Mouse (Mus musculus): ENCODE measurements around the gene Nubp1.

The Nubp1 gene

DNA sequence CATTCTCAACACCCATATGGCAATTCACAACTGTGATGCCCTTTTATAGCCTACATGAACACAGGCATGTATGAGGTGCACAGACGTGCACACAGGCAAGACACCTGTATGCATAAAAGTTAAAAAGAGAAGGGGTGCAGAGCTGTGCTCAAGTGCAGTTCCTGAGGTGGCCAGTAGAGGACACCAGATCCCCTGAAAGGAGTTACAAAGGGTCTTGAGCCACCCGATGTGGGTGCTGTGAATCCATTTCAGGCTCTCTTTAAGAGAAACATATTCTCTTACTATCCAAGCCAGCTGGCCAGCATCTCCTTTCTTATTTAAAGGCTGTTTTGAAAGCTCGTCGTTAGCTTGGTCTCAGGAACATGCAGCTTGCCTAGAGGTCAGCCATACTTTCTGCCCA lies 5.1 kb downstream of the Nubp1 start:
- DNase-seq (ENCODE audit: low read depth, low spot score), result no peak

DNA sequence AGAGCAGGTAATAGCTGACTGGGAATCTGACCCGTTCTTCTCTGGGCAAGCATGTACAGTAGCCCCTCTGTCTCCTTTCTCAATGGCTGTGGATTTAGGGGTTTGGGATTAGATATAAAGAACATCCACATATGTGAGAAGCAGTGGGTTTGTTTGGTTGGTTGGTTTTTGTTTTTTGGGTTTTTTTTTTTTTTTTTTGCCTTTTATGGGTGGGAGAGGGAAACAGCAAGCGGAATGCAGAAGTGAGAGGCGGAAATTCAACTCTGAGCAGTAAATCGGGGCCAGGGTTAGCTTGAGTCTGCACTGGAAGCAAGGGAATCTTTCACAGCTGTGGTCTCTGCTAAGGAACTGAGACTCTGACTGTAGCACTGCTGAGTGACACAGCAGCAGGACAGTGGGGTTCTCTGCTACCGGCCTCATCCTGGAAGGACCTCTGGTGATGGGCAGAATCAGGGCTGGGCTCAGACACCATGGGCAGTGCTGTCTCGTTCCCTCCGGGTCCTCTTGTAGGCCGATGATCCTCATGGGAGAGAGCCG lies 6.0 kb downstream of the Nubp1 start:
- DNase-seq (ENCODE audit: low read depth, low spot score), result no peak

GRCm38 (mm10) chr16:10420447-10421054 lies 8.8 kb downstream of the Nubp1 start:
- DNase-seq (ENCODE audit: low read depth, low spot score), result no peak

- DNase-seq (ENCODE audit: low read depth, low spot score), result no peak
Observed at GRCm38 (mm10) chr16:10431911-10432310, 20.2 kb downstream of the Nubp1 start.

DNA sequence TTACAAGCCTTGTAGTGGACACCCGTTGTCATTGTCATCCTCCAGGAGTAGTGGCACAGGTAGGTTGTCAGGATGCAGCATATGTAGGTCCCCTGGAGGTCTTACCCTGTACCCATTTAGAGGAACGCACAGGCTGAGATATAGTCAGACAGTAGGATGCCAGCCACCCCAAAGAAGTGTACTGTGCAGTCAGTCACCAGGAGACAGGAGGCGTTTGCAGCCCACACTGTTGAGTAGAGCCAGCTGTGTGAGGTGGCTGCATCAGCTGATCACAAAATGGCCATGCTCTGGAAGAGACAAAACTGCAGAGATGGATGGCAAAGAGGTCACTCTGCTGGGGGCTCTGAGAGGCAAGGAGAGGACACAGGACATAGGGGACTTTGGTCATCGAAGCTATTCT lies 20.6 kb downstream of the Nubp1 start:
- DNase-seq (ENCODE audit: low read depth, low spot score), result no peak

GRCm38 (mm10) chr16:10433344-10433743 lies 21.6 kb downstream of the Nubp1 start:
- DNase-seq (ENCODE audit: low read depth, low spot score), result no peak

GRCm38 (mm10) chr16:10436166-10436565 lies 24.4 kb downstream of the Nubp1 start:
- no peak for DNase-seq (ENCODE audit: low read depth, low spot score)

GRCm38 (mm10) chr16:10438055-10438454 lies 26.3 kb downstream of the Nubp1 start:
- DNase-seq (ENCODE audit: low read depth, low spot score), result no peak

DNA sequence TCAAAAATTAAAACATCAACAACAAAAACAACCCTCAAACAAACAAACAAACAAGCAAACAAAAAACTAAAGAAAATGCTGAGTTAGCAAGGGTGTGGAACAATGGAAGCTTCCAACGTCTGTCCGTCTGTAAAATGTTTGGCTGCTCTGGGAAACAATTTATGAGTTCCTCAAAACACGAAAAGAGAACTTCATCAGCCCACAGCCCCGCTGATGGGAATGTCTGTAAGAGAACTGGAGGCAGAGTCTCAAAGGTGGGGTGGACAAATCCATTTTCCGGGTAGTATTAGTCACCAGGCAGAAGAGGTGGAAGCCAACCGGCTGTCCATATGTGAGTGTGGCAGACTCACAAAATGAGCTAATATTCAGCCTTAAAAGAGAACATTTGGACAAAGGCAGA lies 29.6 kb downstream of the Nubp1 start:
- DNase-seq (ENCODE audit: low read depth, low spot score), result no peak

GRCm38 (mm10) chr16:10441761-10442160 lies 30.0 kb downstream of the Nubp1 start:
- DNase-seq (ENCODE audit: low read depth, low spot score), result no peak

GRCm38 (mm10) chr16:10443723-10444122 lies 32.0 kb downstream of the Nubp1 start:
- no peak for DNase-seq (ENCODE audit: low read depth, low spot score)

DNA sequence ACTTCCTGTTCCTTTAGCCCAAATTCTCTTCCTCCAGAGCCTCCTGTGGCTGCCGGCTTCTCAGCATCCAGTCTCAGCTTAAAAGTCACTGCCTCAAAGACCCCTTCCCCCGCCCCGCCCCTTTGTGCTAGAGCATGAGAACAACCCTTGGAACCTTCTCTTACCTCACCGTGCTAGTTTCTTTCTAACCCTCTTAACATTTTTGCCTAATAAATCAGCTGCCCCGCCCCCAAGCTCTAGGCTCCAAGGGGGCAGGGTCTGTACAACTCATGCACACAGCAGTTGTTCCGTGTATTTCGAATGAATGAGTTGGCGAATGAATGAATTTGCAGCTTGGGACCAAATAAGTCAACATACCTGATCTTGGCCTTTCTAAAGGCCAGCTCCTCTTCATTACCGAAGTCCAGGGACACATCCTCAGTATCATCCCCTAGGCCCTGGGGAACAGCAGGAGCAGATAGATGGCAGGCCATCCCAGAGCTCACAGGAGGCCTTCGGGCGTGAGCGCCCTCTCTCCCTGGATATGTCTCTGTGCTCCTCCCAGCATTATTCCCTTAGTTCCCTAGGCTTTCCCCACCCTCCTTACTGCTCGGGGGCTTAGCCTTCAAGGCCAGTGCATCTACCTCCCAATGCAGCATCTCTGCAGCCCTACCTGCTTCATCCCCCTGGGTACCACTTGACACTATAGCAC lies 35.0 kb downstream of the Nubp1 start:
- DNase-seq (ENCODE audit: low read depth, low spot score), result no peak

GRCm38 (mm10) chr16:10447264-10447594 lies 35.5 kb downstream of the Nubp1 start, which contains the start of gene Tvp23a:
Gene Tvp23a, minus strand, starts transcription at chr16:10447362.
- DNase-seq (ENCODE audit: low read depth, low spot score), result peak; percentile 87

- DNase-seq (ENCODE audit: low read depth, low spot score), result no peak
Observed at GRCm38 (mm10) chr16:10447781-10448180, 36.0 kb downstream of the Nubp1 start.

- no peak for DNase-seq (ENCODE audit: low read depth, low spot score)
Observed at GRCm38 (mm10) chr16:10448931-10449330, 37.2 kb downstream of the Nubp1 start.

- no peak for DNase-seq (ENCODE audit: low read depth, low spot score)
Observed at GRCm38 (mm10) chr16:10451906-10452305, 40.2 kb downstream of the Nubp1 start.

DNA sequence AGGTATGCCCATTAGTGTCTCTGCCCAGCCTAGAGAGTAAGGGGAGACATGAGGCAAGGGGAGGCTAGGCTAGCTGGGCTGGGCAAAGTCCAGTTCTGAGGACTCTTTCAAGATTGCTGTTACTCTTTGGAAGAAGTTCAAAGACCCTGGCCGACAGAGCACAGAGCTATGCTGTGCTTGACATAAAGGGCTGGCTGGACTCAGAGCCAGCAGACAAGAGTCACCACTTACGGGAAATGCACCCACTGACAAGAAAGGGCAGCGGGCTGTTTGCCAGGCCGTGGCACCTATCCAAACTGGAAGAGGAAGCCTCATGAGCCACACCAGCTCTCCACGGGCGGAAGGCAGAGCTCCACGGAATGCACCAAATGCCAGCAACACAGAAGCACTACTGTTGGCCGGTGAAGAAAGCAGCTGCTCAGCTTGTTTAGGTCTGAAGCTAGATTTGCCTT lies 40.7 kb downstream of the Nubp1 start:
- no peak for DNase-seq (ENCODE audit: low read depth, low spot score)

GRCm38 (mm10) chr16:10453872-10454582 lies 42.3 kb downstream of the Nubp1 start:
- DNase-seq (ENCODE audit: low read depth, low spot score), result no peak

GRCm38 (mm10) chr16:10454583-10454974 lies 42.8 kb downstream of the Nubp1 start:
- no peak for DNase-seq (ENCODE audit: low read depth, low spot score)

DNA sequence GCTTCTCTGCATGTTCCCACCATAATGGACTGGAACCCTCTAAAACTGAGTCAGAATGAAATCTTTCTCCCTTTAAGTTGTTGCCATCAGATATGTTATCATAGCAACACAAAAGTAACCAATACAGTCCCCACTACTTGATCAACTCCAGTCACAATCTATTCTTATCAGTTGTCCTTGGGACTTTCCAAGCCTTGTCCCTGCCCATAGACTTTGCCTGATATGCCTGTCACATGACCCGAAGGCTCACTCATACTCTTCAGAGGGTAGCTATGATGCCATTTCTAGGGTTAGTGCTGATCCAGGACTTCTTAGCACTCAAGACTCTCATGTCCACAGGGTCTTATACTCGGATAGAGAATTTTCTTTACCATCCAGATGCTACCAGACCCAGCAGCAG lies 48.4 kb downstream of the Nubp1 start:
- DNase-seq (ENCODE audit: low read depth, low spot score), result no peak

- DNase-seq (ENCODE audit: low read depth, low spot score), result no peak
Observed at GRCm38 (mm10) chr16:10461178-10461577, 49.4 kb downstream of the Nubp1 start.

DNA sequence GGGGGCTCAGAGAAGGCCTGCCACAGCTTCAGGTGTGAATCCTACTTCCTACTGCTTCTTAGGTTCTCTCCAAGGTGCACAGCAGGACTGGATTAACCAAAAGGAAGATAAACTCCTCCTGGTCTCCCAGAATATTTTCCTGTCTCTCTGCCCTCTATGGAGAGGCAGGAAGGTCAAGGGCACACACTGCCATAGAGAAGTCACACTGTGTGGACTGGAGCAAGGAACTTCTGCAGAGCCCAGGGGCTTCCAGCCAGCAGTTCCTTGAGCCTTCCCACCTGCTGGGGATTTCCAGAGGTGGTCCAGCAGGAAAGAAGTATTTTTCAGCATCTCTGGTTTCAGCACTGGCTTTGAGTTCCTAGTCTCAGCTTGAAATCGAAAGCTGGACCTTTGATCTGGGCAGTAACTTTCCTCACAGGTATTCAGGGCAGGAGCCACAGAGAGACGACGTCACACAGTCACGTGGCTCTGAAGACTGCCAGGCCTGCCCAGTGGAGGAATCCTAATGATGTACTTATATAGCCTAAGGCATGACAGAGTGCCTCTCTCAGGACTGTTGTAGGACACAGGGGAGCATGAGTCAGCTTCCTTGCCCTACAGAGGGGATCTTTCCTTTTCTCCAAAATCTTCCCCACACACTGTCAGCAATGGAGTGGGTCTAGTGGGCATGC lies 53.4 kb downstream of the Nubp1 start:
- no peak for DNase-seq (ENCODE audit: low read depth, low spot score)

Measured in telencephalon, adult 2 months (tissue).